Mouse (Mus musculus): ENCODE results near the gene Hal. TPM values are rescaled to one million over a fixed set of nuclear protein-coding genes. Genes with fewer than 3 reads are reported as not detected.
A peak's percentile ranks its signal among the peaks of the same experiment; 100 is the strongest.

Hal gene
- under 1 TPM in 1 of 2 experiments, not detected in 1; 0.48 TPM for total RNA-seq (2021)

DNA sequence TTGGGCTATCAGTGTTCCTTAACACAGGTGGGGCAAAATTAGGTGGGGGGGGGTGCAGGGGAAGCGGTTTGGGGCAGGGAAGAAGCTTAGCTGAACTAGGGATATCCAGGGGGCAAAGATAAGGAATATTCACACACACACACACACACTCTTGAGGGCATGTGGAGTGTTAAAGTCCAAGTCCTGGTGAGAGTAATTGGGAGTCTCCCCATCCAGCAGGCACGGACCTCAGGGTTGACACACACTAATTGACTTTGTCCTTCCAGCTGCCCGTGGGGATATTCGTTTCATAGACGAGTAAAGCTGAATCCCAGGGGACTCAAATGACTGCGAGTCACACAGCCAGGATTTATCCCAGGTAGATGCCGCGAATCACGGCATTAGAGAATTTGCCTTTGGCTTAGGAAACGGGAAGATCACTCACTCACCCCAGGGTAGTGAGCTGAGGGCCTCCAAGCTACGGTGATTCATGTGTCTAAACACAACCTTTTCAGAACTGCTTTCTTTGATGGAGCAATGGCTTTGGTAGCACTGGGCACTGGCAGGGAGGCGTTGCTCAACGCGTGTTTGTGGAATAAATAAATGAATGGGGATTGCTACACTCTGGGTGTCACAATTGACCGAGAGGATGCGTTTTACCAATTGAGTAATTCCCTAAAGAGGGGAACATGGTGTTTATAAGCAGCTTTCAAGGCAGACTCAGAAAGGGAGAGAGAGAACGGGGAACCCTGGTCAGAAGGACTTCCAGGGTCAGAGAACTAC is at the start of gene Hal:
Gene Hal, plus strand, starts transcription at position 703 of the 762 bp plus-strand sequence.
- no peak for DNase-seq (ENCODE audit: low spot score in 2 of 2)
- intact Hi-C loops (cut with DNase I) = loop anchor here (5.0 kb wide), 1 partner anchor 59 kb away; no protein-coding TSS in a partner anchor

DNA sequence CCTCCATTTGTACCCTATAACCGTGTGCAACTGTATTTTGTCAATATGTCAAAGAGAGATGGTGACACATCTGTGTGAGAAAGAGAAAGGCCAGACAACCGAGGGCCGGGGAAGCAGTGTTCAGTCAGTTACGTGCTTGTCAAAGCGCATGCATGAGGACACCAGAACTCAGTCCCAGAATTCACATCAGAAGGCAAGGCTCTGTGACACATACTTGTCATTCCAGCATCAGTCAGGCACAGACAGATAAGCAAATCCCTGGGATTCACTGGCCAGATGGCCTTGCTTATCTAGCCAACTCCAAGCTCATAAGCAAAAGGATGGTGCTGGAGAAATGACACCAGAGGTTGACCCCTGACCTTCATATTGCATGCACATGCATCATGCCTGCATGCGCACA is 47.1 kb upstream of the Hal start:
- intact Hi-C loops (cut with DNase I) = no loop called here
- no peak for DNase-seq (ENCODE audit: low spot score in 2 of 2)

DNA sequence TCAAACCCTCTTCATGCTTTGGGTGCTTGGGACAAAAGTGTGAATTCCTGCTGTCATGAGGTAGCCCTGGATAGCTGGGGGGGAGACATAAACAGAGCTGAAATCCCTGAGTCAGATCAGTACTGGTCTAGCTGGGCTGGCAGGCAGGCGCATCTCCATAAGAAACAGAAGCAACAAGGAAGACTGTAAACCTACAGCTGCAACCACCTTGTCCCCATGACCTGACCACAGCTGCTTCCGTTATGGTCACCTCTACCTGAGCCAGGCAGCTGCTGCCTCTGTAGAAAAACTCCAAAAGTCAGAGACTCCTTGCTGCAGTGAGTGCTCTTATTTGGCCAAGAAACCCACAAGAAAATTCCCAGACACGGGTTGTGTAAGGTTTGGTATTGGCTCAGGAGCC is 46.4 kb upstream of the Hal start:
- no peak for DNase-seq (ENCODE audit: low spot score in 2 of 2)
- intact Hi-C loops (cut with DNase I) = no loop called here

DNA sequence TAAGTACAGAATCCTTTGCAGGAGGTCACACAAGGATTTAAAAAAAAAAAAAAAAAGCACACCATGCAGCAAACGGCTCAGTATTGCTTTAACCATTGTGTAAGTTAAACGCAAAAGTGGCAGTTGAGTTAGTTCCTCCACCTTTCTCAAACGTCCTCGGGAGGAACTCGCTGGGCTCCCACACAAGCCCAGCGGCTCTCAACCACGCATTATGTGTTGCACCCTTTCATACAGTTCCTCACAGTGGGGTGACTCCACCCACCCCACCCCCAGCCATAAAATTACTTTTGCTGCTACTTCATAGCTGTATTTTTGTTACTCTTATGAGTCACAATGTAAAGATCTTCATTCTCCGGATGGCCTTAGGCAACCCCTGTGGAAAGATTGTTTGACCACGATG is 44.2 kb upstream of the Hal start:
- no peak for DNase-seq (ENCODE audit: low spot score in 2 of 2)
- intact Hi-C loops (cut with DNase I) = no loop called here

- intact Hi-C loops (cut with DNase I) = no loop called here
- no peak for DNase-seq (ENCODE audit: low spot score in 2 of 2)
Measured at GRCm38 (mm10) chr10:93447398-93447797, 41.2 kb upstream of the Hal start.

DNA sequence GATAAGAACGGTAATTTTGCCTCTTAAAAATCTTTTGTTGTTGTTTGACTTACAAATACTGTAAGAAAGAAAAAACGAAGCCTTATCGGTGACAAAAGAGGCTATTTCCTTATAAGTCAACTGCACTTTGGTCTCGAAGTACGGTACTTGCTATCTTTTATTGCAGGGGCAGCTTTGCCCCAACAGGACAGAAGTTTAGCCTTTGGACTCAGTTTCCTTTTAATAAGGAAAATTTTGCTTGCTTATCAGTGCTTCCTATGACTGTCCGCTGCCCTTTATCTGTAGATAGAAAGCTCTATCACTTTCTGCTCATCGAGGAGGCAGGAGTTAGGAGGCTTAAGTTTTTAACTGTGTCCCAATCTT is 33.9 kb upstream of the Hal start:
- no peak for DNase-seq (ENCODE audit: low spot score in 2 of 2)
- intact Hi-C loops (cut with DNase I) = no loop called here

DNA sequence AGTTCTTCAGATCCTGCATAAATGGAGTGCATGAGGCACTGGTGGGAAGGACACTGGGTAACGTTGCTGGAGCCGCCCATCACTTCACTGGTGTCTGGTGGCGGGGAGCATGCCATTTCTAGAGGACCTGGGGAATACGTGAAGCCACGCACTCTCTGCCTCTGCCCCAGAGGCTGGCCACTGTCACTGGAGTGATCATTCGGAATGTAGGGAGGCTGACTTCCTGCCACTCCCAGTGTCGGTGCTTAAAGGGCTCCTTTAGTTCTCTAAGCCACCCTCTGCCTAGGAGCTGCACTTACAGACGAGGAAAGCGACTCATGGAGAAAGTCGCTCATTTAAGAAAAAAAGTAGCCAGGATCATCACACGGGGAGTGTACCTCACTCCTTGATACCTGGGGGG is 28.5 kb upstream of the Hal start:
- DNase-seq (ENCODE audit: low spot score in 2 of 2) = no peak
- intact Hi-C loops (cut with DNase I) = no loop called here

DNA sequence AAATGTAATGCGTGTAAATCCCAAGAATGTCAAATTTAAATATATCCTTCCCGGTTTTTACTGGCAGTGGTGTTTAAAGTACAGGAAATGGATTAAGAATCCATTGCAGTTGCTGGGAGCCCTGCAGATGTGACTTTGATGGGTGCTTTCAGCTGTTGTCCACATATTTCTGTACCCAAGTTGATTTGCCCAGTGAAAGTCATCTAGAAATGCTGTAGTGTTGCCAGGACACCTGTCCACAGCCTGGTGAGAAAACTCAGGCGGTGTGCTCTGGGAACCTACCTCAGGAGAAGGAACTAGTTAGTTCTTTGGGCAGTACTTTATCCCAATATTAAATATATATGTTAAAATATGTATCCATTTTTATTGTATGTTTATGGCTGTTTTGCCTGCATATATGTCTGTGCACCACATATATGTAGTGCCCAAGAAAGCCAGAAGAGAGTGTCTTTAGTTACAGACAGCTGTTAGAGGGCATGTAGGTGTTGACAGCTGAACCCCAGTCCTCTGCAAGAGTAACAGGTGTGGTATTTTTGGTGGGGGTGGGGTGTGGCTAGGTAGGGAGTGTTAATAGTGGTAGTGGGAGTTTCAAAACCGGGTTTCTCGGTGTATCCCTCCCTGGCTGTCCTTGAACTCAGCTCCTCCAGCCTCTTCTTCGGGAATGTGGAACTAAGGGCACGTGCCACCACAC is 25.7 kb upstream of the Hal start:
- intact Hi-C loops (cut with DNase I) = no loop called here
- DNase-seq (ENCODE audit: low spot score in 2 of 2) = no peak

DNA sequence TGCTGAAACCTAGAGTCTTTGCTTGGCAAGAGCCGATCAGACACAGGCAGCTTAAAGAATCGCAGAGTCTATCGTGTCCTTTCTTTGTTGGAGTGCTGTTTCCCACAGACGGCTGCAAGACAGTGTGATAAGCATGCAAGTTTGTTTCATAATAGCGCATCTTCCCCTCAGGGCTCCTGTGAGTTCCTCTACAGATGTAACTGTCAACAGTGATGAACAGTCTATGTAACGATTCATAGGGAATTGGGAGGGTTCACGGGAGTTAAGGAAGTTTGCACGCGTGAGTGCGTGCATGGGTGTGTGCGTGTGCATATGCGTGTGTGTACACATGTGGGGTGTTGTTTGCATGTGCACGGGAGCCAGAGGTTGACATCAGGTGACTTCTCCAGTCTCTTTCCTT is 25.0 kb upstream of the Hal start:
- intact Hi-C loops (cut with DNase I) = no loop called here
- DNase-seq (ENCODE audit: low spot score in 2 of 2) = no peak

DNA sequence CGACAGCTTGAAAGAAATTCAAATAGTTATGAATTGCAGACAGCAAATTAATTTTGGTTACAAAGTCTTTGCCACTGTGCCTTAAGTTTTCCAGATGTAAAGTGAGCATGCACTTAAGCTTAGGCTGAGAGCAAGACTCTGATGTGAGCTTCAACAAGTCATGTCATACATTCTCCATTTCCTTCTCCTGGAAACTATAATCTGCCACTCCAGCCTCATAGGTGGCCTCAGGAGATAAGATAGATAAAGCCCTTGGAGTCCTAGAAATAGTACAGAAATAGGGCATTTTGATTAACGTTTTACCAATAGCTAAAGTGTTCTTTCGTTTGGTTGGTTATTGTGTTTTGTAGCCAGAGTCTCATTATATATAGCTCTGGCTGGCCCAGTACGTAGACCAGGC is 21.3 kb upstream of the Hal start:
- no peak for DNase-seq (ENCODE audit: low spot score in 2 of 2)
- intact Hi-C loops (cut with DNase I) = no loop called here

DNA sequence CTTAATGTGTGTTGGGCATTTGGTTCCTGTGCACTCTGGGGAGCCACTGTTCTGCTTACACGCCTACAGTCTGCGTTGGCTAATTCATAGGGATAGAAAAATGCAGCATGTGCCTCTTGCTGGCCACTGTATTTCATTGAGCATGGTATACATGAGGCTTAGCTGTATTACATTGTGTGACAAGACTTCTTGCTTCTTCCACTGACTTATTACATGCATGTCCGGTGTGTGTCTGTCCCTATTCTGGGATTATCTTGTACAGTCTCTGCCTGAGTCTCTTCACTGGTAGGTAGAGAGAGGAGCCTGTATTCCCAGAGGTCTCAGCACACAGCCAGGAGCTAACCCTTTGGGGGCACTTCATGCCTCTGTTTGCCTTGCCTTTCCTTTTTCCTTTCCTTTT is 20.8 kb upstream of the Hal start:
- no peak for DNase-seq (ENCODE audit: low spot score in 2 of 2)
- intact Hi-C loops (cut with DNase I) = no loop called here

DNA sequence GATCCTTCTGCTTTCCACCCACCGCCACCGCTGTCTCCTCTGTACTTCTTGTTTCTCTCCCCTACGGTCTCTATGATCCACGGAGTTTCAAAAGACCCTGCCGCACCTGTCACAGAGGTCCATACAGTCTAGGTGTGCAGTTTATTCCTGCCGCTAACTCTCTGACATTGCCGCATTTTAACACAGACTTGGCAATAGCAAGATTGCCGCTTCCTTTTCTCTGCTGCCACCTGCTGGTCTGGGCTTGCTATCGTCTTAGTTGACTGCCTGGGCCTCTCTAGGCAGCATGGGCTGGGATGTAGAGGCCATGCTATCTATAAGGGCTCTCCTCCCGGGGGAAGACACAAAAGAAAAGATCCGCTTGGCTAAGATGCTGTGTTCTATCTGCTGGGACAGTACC is 17.2 kb upstream of the Hal start:
- intact Hi-C loops (cut with DNase I) = loop anchor here (1.0 to 10.0 kb wide), 3 partner anchors 45 to 427 kb away; no protein-coding TSS in a partner anchor
- peak; percentile 73 to 81 for DNase-seq (ENCODE audit: low spot score in 2 of 2)

GRCm38 (mm10) chr10:93484511-93484910 is 4.1 kb upstream of the Hal start:
- DNase-seq (ENCODE audit: low spot score in 2 of 2) = no peak
- intact Hi-C loops (cut with DNase I) = no loop called here

DNA sequence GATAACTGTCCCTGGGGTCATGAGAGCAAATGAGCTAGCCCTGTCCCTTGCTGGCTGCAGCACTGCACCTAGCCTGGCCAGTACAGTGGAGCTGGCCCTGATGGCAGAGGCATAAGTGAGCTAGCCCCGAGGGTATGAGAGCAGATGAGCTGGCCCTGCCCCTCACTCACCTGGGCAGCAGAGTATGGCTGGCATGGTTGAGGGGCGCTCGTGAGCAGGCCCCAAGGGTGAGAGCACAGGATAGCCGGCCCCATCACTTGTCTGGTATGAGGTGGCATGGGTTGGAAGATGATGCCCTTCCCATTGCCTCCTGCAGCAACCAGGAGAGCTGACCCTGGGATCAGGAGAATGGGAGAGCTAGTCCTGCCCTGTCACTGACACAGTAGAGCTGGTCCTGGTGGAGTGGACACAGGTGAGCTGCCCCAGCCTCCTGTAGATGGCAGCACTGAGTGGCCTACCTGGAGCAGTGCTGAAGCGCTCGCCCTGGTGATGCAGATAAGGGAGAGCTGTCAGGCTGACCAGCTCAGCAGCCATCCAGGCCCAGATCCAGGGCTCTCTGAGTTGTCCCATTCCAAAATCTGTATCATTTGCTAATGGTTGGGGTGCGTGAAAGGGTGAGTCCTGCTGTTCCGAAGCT is 3.4 kb upstream of the Hal start:
- DNase-seq (ENCODE audit: low spot score in 2 of 2) = no peak
- intact Hi-C loops (cut with DNase I) = loop anchor here (5.0 kb wide), 1 partner anchor 62 kb away; no protein-coding TSS in a partner anchor

DNA sequence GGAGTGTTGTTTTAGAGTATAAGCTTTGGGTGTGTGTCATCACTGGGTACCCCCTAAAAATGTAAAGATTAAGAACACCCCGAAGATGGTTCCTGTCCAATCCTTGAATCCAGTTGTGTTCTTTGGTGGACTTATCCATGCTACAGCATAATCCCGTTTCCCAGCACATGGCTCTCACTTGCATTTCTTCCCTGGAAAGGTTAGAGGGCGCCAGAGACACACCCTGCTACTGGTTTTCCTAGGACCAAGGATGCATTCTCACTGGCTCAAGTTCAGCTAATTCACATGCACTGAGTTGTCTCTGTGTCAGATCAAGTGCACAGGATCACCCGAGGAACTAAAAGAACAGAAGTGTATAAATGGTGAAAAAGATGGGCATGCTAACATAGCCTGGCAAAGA is 1.9 kb upstream of the Hal start:
- DNase-seq (ENCODE audit: low spot score in 2 of 2) = peak; percentile 13 to 20
- intact Hi-C loops (cut with DNase I) = loop anchor here (1.0 to 5.0 kb wide), 2 partner anchors 61 to 91 kb away; no protein-coding TSS in a partner anchor

- intact Hi-C loops (cut with DNase I) = loop anchor here (5.0 kb wide), 1 partner anchor 58 kb away; no protein-coding TSS in a partner anchor
- no peak for DNase-seq (ENCODE audit: low spot score in 2 of 2)
Measured at GRCm38 (mm10) chr10:93488828-93489226, 259 bp downstream of the Hal start.

DNA sequence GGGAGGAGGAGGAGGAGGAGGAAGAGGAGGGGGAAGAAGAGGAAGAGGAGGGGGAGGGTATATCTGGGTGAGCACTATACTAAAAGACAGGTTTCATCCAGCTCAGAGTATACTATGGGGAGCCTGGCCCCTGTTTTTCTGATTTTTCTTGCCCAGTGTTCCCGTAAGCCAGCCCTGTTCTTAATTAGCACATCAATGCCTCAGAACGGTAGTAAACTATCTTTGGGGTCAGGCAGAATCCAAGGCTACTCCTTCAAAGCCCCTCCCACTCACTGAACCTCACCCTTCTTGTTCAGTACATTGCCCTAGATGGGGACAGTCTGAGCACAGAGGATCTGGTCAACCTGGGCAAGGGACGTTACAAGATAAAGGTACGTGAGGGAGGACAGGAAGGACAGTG is 1.9 kb downstream of the Hal start:
- DNase-seq (ENCODE audit: low spot score in 2 of 2) = no peak

GRCm38 (mm10) chr10:93500864-93501263 is 12.3 kb downstream of the Hal start:
- intact Hi-C loops (cut with DNase I) = no loop called here
- no peak for DNase-seq (ENCODE audit: low spot score in 2 of 2)

More for the DNA sequence above, 1.9 kb downstream of the Hal start:
- intact Hi-C loops (cut with DNase I) = no loop called here

- intact Hi-C loops (cut with DNase I) = no loop called here
- DNase-seq (ENCODE audit: low spot score in 2 of 2) = no peak
Measured at GRCm38 (mm10) chr10:93501346-93501745, 12.8 kb downstream of the Hal start.

GRCm38 (mm10) chr10:93508383-93508970 is 19.9 kb downstream of the Hal start:
- intact Hi-C loops (cut with DNase I) = no loop called here
- no peak for DNase-seq (ENCODE audit: low spot score in 2 of 2)
